Mouse (Mus musculus): ENCODE measurements around the gene Smyd1.

GRCm38 (mm10) chr6:71352201-71352600, 30.2 kb upstream of the Smyd1 start:
- TF ChIP-seq CTCF (IDR thresholded peaks at IDR 0.05; ENCODE audit: borderline replicate concordance, insufficient read depth, low read depth, low read length), result no peak
- no peak for TF ChIP-seq POLR2A (IDR thresholded peaks at IDR 0.05; ENCODE audit: borderline replicate concordance, insufficient read depth, low read length)

All from cerebellum, adult 2 months (tissue).